Mouse (Mus musculus) effector memory CD4-positive, alpha-beta T cell, adult 7 months (primary cell): ENCODE data around the gene Tesc. TPM values are rescaled to one million over a fixed set of nuclear protein-coding genes. Genes with fewer than 3 reads are reported as not detected.

Source experiments
- polyA plus RNA-seq: library from polyadenylated mRNA; unstranded; fragments of 100-300 nt; shearing (Covaris generic); gene quantifications from one replicate; pipeline ENCODE4 v1.2.1, GENCODE M21; 2017

Gene Tesc
- polyA plus RNA-seq: 61.9 TPM

GRCm38 (mm10) chr5:118027698-118028190, at the start of gene Tesc:
Gene Tesc (plus strand): TSS chr5:118027743.

Other genes starting within 250 kb of the Tesc start
- 0.05 TPM for gene Nos1, start 246.7 kb upstream of the Tesc start, polyA plus RNA-seq
- gene Fbxo21, start 51.0 kb upstream of the Tesc start, polyA plus RNA-seq: 24.6 TPM
- gene Fbxw8, start 127.7 kb downstream of the Tesc start, polyA plus RNA-seq: 18.7 TPM
- gene Hrk, start 136.9 kb downstream of the Tesc start, polyA plus RNA-seq: 0.16 TPM
- gene Rnft2, start 217.4 kb downstream of the Tesc start, polyA plus RNA-seq: 1.0 TPM
- gene 2410131K14Rik, start 217.5 kb downstream of the Tesc start, polyA plus RNA-seq: 4.5 TPM